16 mouse cellular contexts compared by ENCODE assay signal in the genomic region with DNA sequence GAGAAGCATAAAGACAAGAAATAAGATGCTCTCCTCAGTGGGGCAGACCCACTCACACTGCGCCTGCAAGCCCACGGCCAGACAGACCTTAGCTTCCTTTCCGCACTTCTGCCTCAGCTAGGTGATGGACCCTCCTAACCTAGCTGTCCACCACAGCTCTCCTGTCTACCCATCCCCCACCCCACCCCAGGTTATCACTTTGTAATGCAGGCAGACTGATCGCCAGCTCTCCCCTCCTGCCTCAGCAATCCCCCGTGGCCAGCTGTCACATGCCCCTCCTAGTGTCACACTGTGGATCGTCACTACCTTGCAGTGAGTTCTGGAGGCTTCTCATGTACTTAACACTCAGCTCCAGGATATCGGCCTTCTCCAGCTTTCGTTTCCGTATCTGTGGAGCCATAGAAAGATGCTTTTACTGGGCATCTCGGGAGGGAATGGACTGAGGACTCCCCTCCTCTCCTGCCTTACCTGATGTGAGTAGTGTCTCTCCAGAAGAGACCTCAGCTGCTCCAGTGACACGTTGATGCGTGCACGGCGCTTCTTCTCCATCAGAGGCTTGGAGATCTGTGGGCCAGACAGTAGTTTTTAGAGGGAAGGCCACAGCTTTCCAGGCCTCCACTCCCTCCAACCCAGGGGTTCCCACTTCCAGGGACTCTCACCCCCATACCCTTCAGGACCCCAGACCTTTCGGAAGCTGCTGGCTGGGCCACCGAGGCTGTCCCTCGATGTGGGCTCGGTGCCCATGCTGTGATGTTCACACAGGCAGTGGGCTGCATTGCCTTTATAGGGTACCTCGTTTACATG. TPM values are rescaled to one million over a fixed set of nuclear protein-coding genes. Genes with fewer than 3 reads are reported as not detected.
A peak's percentile ranks its signal among the peaks of the same experiment; 100 is the strongest.
DNase-seq lines count a peak whose midpoint lies in the region; ATAC-seq lines count a peak whose summit lies in the region.
"Had no signal": no experiment of that assay in that cellular context is flagged by ENCODE, and none has a peak within 500 bp of the region (broad histone marks: within the 10 kb centered on the region; RNA-seq: fewer than 3 reads in every experiment).

No protein-coding gene starts in this region.

- no peak for ATAC-seq in limb, embryonic 11.5 days (ENCODE audit: insufficient number of reproducible peaks, low FRiP score, low TSS enrichment, low read depth)
- no peak for ATAC-seq in hindbrain, embryonic 11.5 days (ENCODE audit: low FRiP score)
- ATAC-seq in midbrain, embryonic 12.5 days (ENCODE audit: low FRiP score, low read depth): no peak
- ATAC-seq in neural tube, embryonic 15.5 days (ENCODE audit: low FRiP score): no peak

- peaks cover 18% of the 10 kb centered on the region for H3K4me1 ChIP-seq in limb, embryonic 11.5 days (ENCODE audit: control insufficient read depth, insufficient read depth, low read length)
- H3K4me1 ChIP-seq in limb, embryonic 10.5 days: peaks cover 44% of the 10 kb centered on the region
- peaks cover 38% of the 10 kb centered on the region for H3K4me1 ChIP-seq in hindbrain, embryonic 11.5 days (replicated peaks; ENCODE audit: control insufficient read depth, insufficient read depth, low read length)
- H3K4me1 ChIP-seq in midbrain, embryonic 12.5 days: peaks cover 70% of the 10 kb centered on the region
- H3K4me1 ChIP-seq in neural tube, embryonic 15.5 days: peaks cover 68% of the 10 kb centered on the region

- H3K27ac ChIP-seq in limb, embryonic 11.5 days (replicated peaks; ENCODE audit: low read depth, low read length): no peak overlapping the region
- no peak overlapping the region for H3K27ac ChIP-seq in limb, embryonic 10.5 days
- H3K27ac ChIP-seq in hindbrain, embryonic 11.5 days (ENCODE audit: low read depth, low read length): no peak overlapping the region
- H3K27ac ChIP-seq in midbrain, embryonic 12.5 days (replicated peaks): no peak overlapping the region
- H3K27ac ChIP-seq in neural tube, embryonic 15.5 days (replicated peaks): no peak overlapping the region
- H3K27ac ChIP-seq: kidney, postnatal 0 days; liver, embryonic 15.5 days had no signal

- 0 out of 2 replicates have a peak overlapping the region, but pooled peaks have one; percentile 4 for H3K4me2 ChIP-seq in limb, embryonic 11.5 days (ENCODE audit: low read depth, severe bottlenecking)
- peak overlapping the region; percentile 52 for H3K4me2 ChIP-seq in hindbrain, embryonic 11.5 days (replicated peaks; ENCODE audit: low read depth, low read length)
- peak overlapping the region; percentile 53 for H3K4me2 ChIP-seq in midbrain, embryonic 12.5 days (replicated peaks)
- 0 out of 2 replicates have a peak overlapping the region, but pooled peaks have one; percentile 79 for H3K4me2 ChIP-seq in neural tube, embryonic 15.5 days
- H3K4me2 ChIP-seq: liver, embryonic 15.5 days had no signal

- no peak for DNase-seq in limb, embryonic 11.5 days (ENCODE audit: low spot score)
- no peak for DNase-seq in limb, embryonic 10.5 days (ENCODE audit: low spot score)
- DNase-seq in hindbrain, embryonic 11.5 days (ENCODE audit: low spot score): no peak
- no peak for DNase-seq in left cerebral cortex, postnatal 25 days (ENCODE audit: low spot score in 2 of 2)
- DNase-seq in gastrocnemius, postnatal 4 days (ENCODE audit: low spot score in 2 of 2): no peak
- DNase-seq: layer of hippocampus, adult 9-11 months; left cerebral cortex, postnatal 4 days had no signal

- no peak overlapping the region for H3K4me3 ChIP-seq in limb, embryonic 11.5 days (ENCODE audit: low read depth, low read length)
- H3K4me3 ChIP-seq in limb, embryonic 10.5 days: no peak overlapping the region
- H3K4me3 ChIP-seq in hindbrain, embryonic 11.5 days (ENCODE audit: low read depth, low read length): peak overlapping the region; percentile 23; the same call in 1 of the 2 replicates
- H3K4me3 ChIP-seq in midbrain, embryonic 12.5 days: peak overlapping the region; percentile 27
- no peak overlapping the region for H3K4me3 ChIP-seq in neural tube, embryonic 15.5 days (replicated peaks)
- H3K4me3 ChIP-seq: liver, embryonic 15.5 days had no signal

- H3K36me3 ChIP-seq in limb, embryonic 11.5 days (ENCODE audit: control insufficient read depth, insufficient read depth, low read length): no peaks in the 10 kb centered on the region
- no peaks in the 10 kb centered on the region for H3K36me3 ChIP-seq in limb, embryonic 10.5 days
- no peaks in the 10 kb centered on the region for H3K36me3 ChIP-seq in hindbrain, embryonic 11.5 days (ENCODE audit: control insufficient read depth, insufficient read depth, low read length)
- H3K36me3 ChIP-seq in midbrain, embryonic 12.5 days: no peaks in the 10 kb centered on the region
- no peaks in the 10 kb centered on the region for H3K36me3 ChIP-seq in neural tube, embryonic 15.5 days
- H3K36me3 ChIP-seq: liver, embryonic 15.5 days had no signal

- no peak overlapping the region for H3K9ac ChIP-seq in limb, embryonic 11.5 days (ENCODE audit: low read length)
- no peak overlapping the region for H3K9ac ChIP-seq in hindbrain, embryonic 11.5 days (ENCODE audit: low read depth, low read length)
- peak overlapping the region; percentile 37; the same call in 1 of the 2 replicates for H3K9ac ChIP-seq in midbrain, embryonic 12.5 days (replicated peaks)
- no peak overlapping the region for H3K9ac ChIP-seq in neural tube, embryonic 15.5 days (replicated peaks)
- H3K9ac ChIP-seq: liver, embryonic 15.5 days had no signal

- intact Hi-C loops in left cerebral cortex, postnatal 25 days (cut with DNase I): loop anchor here (10.0 kb wide), 1 partner anchor 113 kb away; a partner anchor contains a TSS

- H3K9me3 ChIP-seq in limb, embryonic 11.5 days (ENCODE audit: control insufficient read depth, low read length): no peaks in the 10 kb centered on the region
- no peaks in the 10 kb centered on the region for H3K9me3 ChIP-seq in limb, embryonic 10.5 days (replicated peaks)
- H3K9me3 ChIP-seq in hindbrain, embryonic 11.5 days (ENCODE audit: control insufficient read depth, low read length): no peaks in the 10 kb centered on the region
- H3K9me3 ChIP-seq in midbrain, embryonic 12.5 days: no peaks in the 10 kb centered on the region
- H3K9me3 ChIP-seq in neural tube, embryonic 15.5 days (replicated peaks): no peaks in the 10 kb centered on the region
- H3K9me3 ChIP-seq: liver, embryonic 15.5 days had no signal

- 17% methylated on average over 19 of the region's 19 CpGs for WGBS in limb, embryonic 11.5 days
- WGBS in limb, embryonic 10.5 days: 17% methylated on average over 19 of the region's 19 CpGs
- WGBS in hindbrain, embryonic 11.5 days: 11% methylated on average over 19 of the region's 19 CpGs
- 7% methylated on average over 19 of the region's 19 CpGs for WGBS in midbrain, embryonic 12.5 days
- 11% methylated on average over 19 of the region's 19 CpGs for WGBS in neural tube, embryonic 15.5 days

- H3K27me3 ChIP-seq in limb, embryonic 11.5 days (ENCODE audit: control insufficient read depth, insufficient read depth, low read length): peaks cover 89% of the 10 kb centered on the region
- peaks cover 96% of the 10 kb centered on the region for H3K27me3 ChIP-seq in limb, embryonic 10.5 days (ENCODE audit: low read depth, poor library complexity, severe bottlenecking)
- H3K27me3 ChIP-seq in hindbrain, embryonic 11.5 days (ENCODE audit: control insufficient read depth, insufficient read depth, low read length): peaks cover 86% of the 10 kb centered on the region
- peaks cover 97% of the 10 kb centered on the region for H3K27me3 ChIP-seq in midbrain, embryonic 12.5 days
- peaks cover 88% of the 10 kb centered on the region for H3K27me3 ChIP-seq in neural tube, embryonic 15.5 days (replicated peaks)

RNA-seq across cellular contexts. Expression of a gene that starts 3.9 kb away (rescaled TPM):
- polyA plus RNA-seq in limb, embryonic 11.5 days (2014; fragmentation: Nextera tagmentation; extraction: Ambion mirVana): not detected in 2 replicates
- not detected in 2 replicates for polyA plus RNA-seq in limb, embryonic 10.5 days (2016; fragmentation: Nextera tagmentation; extraction: Ambion mirVana)
- polyA plus RNA-seq in hindbrain, embryonic 11.5 days (2014; fragmentation: Nextera tagmentation; extraction: Ambion mirVana): 2.9 and 3.5 TPM in 2 replicates
- polyA plus RNA-seq in midbrain, embryonic 12.5 days (2016; fragmentation: Nextera tagmentation; extraction: Ambion mirVana): 4.0 and 5.2 TPM in 2 replicates
- 0.19 and 0.29 TPM in 2 replicates for polyA plus RNA-seq in neural tube, embryonic 15.5 days (2015; fragmentation: Nextera tagmentation; extraction: Ambion mirVana)
- total RNA-seq in left cerebral cortex, postnatal 25 days (2021): under 1 TPM; 0.30 to 0.37 TPM
- not detected for total RNA-seq in gastrocnemius, postnatal 4 days (2021)
- total RNA-seq: adrenal gland, postnatal 25 days; gastrocnemius, postnatal 36 days; MEL had no signal
- polyA plus RNA-seq: C2C12; heart, embryonic 14.5 days; kidney, postnatal 0 days; liver, embryonic 15.5 days had no signal

RNA-seq across cellular contexts. Expression of a gene that starts 9.5 kb away (rescaled TPM):
- 28.3 and 29.9 TPM in 2 replicates for polyA plus RNA-seq in limb, embryonic 11.5 days (2014; fragmentation: Nextera tagmentation; extraction: Ambion mirVana)
- 31.4 and 33.9 TPM in 2 replicates for polyA plus RNA-seq in limb, embryonic 10.5 days (2016; fragmentation: Nextera tagmentation; extraction: Ambion mirVana)
- polyA plus RNA-seq in hindbrain, embryonic 11.5 days (2014; fragmentation: Nextera tagmentation; extraction: Ambion mirVana): 17.4 and 20.6 TPM in 2 replicates
- polyA plus RNA-seq in midbrain, embryonic 12.5 days (2016; fragmentation: Nextera tagmentation; extraction: Ambion mirVana): 22.6 and 24.5 TPM in 2 replicates
- polyA plus RNA-seq in neural tube, embryonic 15.5 days (2015; fragmentation: Nextera tagmentation; extraction: Ambion mirVana): 20.0 and 21.1 TPM in 2 replicates
- total RNA-seq in left cerebral cortex, postnatal 25 days (2021): 10 to 100 TPM; 50.9 to 56.7 TPM
- total RNA-seq in gastrocnemius, postnatal 4 days (2021): 10 to 100 TPM; 21.3 to 26.0 TPM

RNA-seq across cellular contexts. Expression of a gene that starts 13.5 kb away (rescaled TPM):
- polyA plus RNA-seq in limb, embryonic 11.5 days (2014; fragmentation: Nextera tagmentation; extraction: Ambion mirVana): 3.3 and 3.4 TPM in 2 replicates
- polyA plus RNA-seq in limb, embryonic 10.5 days (2016; fragmentation: Nextera tagmentation; extraction: Ambion mirVana): 1.4 and 3.0 TPM in 2 replicates
- 8.7 and 9.5 TPM in 2 replicates for polyA plus RNA-seq in hindbrain, embryonic 11.5 days (2014; fragmentation: Nextera tagmentation; extraction: Ambion mirVana)
- polyA plus RNA-seq in midbrain, embryonic 12.5 days (2016; fragmentation: Nextera tagmentation; extraction: Ambion mirVana): 12.3 and 15.4 TPM in 2 replicates
- polyA plus RNA-seq in neural tube, embryonic 15.5 days (2015; fragmentation: Nextera tagmentation; extraction: Ambion mirVana): 17.7 and 20.8 TPM in 2 replicates
- 10 to 100 TPM; 26.8 to 37.1 TPM for total RNA-seq in left cerebral cortex, postnatal 25 days (2021)
- 10 to 100 TPM; 47.5 to 49.4 TPM for total RNA-seq in gastrocnemius, postnatal 4 days (2021)
- total RNA-seq: MEL had no signal

RNA-seq across cellular contexts. Expression of a gene that starts 31.3 kb away (rescaled TPM):
- 0.19 and 0.92 TPM in 2 replicates for polyA plus RNA-seq in limb, embryonic 11.5 days (2014; fragmentation: Nextera tagmentation; extraction: Ambion mirVana)
- polyA plus RNA-seq in limb, embryonic 10.5 days (2016; fragmentation: Nextera tagmentation; extraction: Ambion mirVana): 0.70 and 1.1 TPM in 2 replicates
- 1.5 and 1.6 TPM in 2 replicates for polyA plus RNA-seq in hindbrain, embryonic 11.5 days (2014; fragmentation: Nextera tagmentation; extraction: Ambion mirVana)
- polyA plus RNA-seq in midbrain, embryonic 12.5 days (2016; fragmentation: Nextera tagmentation; extraction: Ambion mirVana): 2.7 and 2.8 TPM in 2 replicates
- 7.8 and 12.4 TPM in 2 replicates for polyA plus RNA-seq in neural tube, embryonic 15.5 days (2015; fragmentation: Nextera tagmentation; extraction: Ambion mirVana)
- total RNA-seq in left cerebral cortex, postnatal 25 days (2021): 10 to 100 TPM in 1 of 2 experiments, 1 to 10 TPM in 1; 8.7 to 11.1 TPM
- under 1 TPM in 1 of 2 experiments, not detected in 1; 0.32 TPM for total RNA-seq in gastrocnemius, postnatal 4 days (2021)
- total RNA-seq: gastrocnemius, postnatal 36 days; MEL had no signal

RNA-seq across cellular contexts. Expression of a gene that starts 38.0 kb away (rescaled TPM):
- 453 and 467 TPM in 2 replicates for polyA plus RNA-seq in limb, embryonic 11.5 days (2014; fragmentation: Nextera tagmentation; extraction: Ambion mirVana)
- polyA plus RNA-seq in limb, embryonic 10.5 days (2016; fragmentation: Nextera tagmentation; extraction: Ambion mirVana): 352 and 417 TPM in 2 replicates
- 304 and 330 TPM in 2 replicates for polyA plus RNA-seq in hindbrain, embryonic 11.5 days (2014; fragmentation: Nextera tagmentation; extraction: Ambion mirVana)
- 264 and 283 TPM in 2 replicates for polyA plus RNA-seq in midbrain, embryonic 12.5 days (2016; fragmentation: Nextera tagmentation; extraction: Ambion mirVana)
- polyA plus RNA-seq in neural tube, embryonic 15.5 days (2015; fragmentation: Nextera tagmentation; extraction: Ambion mirVana): 148 and 190 TPM in 2 replicates
- 100 to 1,000 TPM; 160 TPM for total RNA-seq in left cerebral cortex, postnatal 25 days (2021)
- 100 to 1,000 TPM; 405 to 428 TPM for total RNA-seq in gastrocnemius, postnatal 4 days (2021)

Comparison
In these comparisons a context has a peak if more than half of its experiments do, and no peak if none do; other contexts are left out.
1. H3K4me2 ChIP-seq: peak in every context shown above with its lines; median percentile 79 in neural tube, embryonic 15.5 days; 53 in midbrain, embryonic 12.5 days; 52 in hindbrain, embryonic 11.5 days; 4 in limb, embryonic 11.5 days.
2. H3K4me3 ChIP-seq: peak in hindbrain, embryonic 11.5 days (single experiment) and midbrain, embryonic 12.5 days (single experiment); none in limb, embryonic 11.5 days (single experiment), limb, embryonic 10.5 days (single experiment) and neural tube, embryonic 15.5 days (single experiment).